Mouse (Mus musculus): ENCODE measurements around the gene Setdb1. TPM values are rescaled to one million over a fixed set of nuclear protein-coding genes. Genes with fewer than 3 reads are reported as not detected.

Setdb1 gene
- total and polyA plus RNA-seq, 3 experiments, result 33.7 to 49.5 (median 43.2) TPM

GRCm38 (mm10) chr3:95314486-95315093, 42.4 kb downstream of the Setdb1 start, which contains the start of gene Cers2:
Gene Cers2 (plus strand): TSS chr3:95314791.
- peaks cover 3 to 19% of the 10 kb centered on the region in 2 experiments for H3K36me3 ChIP-seq (replicated peaks in 1 of 2; ENCODE audit: control insufficient read depth in 1 of 2, insufficient read depth in 1 of 2, low read length in 1 of 2)
- peak within 1 kb of the TSS; percentile 85 for H3K27ac ChIP-seq (ENCODE audit: insufficient read depth, low read depth)

GRCm38 (mm10) chr3:95314075-95314474, 42.9 kb downstream of the Setdb1 start:
- Histone ChIP-seq H3K79me2 (replicated peaks; ENCODE audit: control insufficient read depth, extremely low read depth, insufficient read depth, poor library complexity, severe bottlenecking) (peaks cover 37% of the 10 kb centered on the region), H3K9ac (ENCODE audit: insufficient read depth, low read depth) (peak overlapping the region; percentile 97), H3K4me1 (ENCODE audit: control insufficient read depth in 1 of 2, insufficient read depth in 2 of 2) (peaks cover 21 to 45% of the 10 kb centered on the region in 2 experiments), H3K27me3 (replicated peaks) (no peaks in the 10 kb centered on the region), H3K36me3 (replicated peaks in 1 of 2; ENCODE audit: control insufficient read depth in 1 of 2, insufficient read depth in 1 of 2, low read length in 1 of 2) (peaks cover 3 to 16% of the 10 kb centered on the region in 2 experiments), H3K27ac (ENCODE audit: insufficient read depth, low read depth) (no peak overlapping the region), H3K9me3 (replicated peaks; ENCODE audit: low read length) (no peaks in the 10 kb centered on the region), H3K4me2 (ENCODE audit: insufficient read depth, low read depth, poor library complexity, severe bottlenecking) (peak overlapping the region; percentile 95), H3K4me3 (replicated peaks in 1 of 3; ENCODE audit: low read depth in 2 of 3, low read length in 2 of 3, poor library complexity in 1 of 3) (peak overlapping the region; percentile 79 to 85 (median 83))
- dilution Hi-C loops (cut with MboI; ENCODE audit: extremely low pct_ligation_motif_present, extremely low pct_unique_long_range_greater_than_20kb, low sequenced_read_pairs), result no loop called here
- TF ChIP-seq SIN3A (IDR thresholded peaks at IDR 0.05; ENCODE audit: low read length), result 0 out of 2 replicates have a peak, but pooled peaks have one; percentile 10
- no peak for TF ChIP-seq RAD21 (IDR thresholded peaks at IDR 0.05; ENCODE audit: low read depth, low read length)
- TF ChIP-seq NELFE (IDR thresholded peaks at IDR 0.05; ENCODE audit: low read depth, low read length), result no peak
- TF ChIP-seq ZNF384 (IDR thresholded peaks at IDR 0.05; ENCODE audit: low read depth, low read length), result no peak
- TF ChIP-seq BHLHE40 (IDR thresholded peaks at IDR 0.05; ENCODE audit: low read depth, low read length), result no peak
- TF ChIP-seq POLR2A (IDR thresholded peaks at IDR 0.05; ENCODE audit: low read depth, low read length), result peak; percentile 3; the same call in 1 of the 2 replicates
- no peak for DNase-seq (ENCODE audit: extremely low read depth)
- in situ Hi-C loops (cut with MboI; ENCODE audit: low pct_ligation_motif_present, low pct_unique_long_range_greater_than_20kb, low sequenced_read_pairs), result no loop called here

More at GRCm38 (mm10) chr3:95314486-95315093, 42.4 kb downstream of the Setdb1 start, which contains the start of gene Cers2:
- Histone ChIP-seq H3K4me2 (ENCODE audit: insufficient read depth, low read depth, poor library complexity, severe bottlenecking) (peak within 1 kb of the TSS; percentile 100), H3K9ac (ENCODE audit: insufficient read depth, low read depth) (peak within 1 kb of the TSS; percentile 97), H3K79me2 (replicated peaks; ENCODE audit: control insufficient read depth, extremely low read depth, insufficient read depth, poor library complexity, severe bottlenecking) (peaks cover 40% of the 10 kb centered on the region), H3K4me1 (ENCODE audit: control insufficient read depth in 1 of 2, insufficient read depth in 2 of 2) (peaks cover 24 to 49% of the 10 kb centered on the region in 2 experiments), H3K4me3 (replicated peaks in 1 of 3; ENCODE audit: low read depth in 2 of 3, low read length in 2 of 3, poor library complexity in 1 of 3) (peak within 1 kb of the TSS; percentile 79 to 85 (median 83)), H3K9me3 (replicated peaks; ENCODE audit: low read length) (no peaks in the 10 kb centered on the region), H3K27me3 (replicated peaks) (no peaks in the 10 kb centered on the region)
- dilution Hi-C loops (cut with MboI; ENCODE audit: extremely low pct_ligation_motif_present, extremely low pct_unique_long_range_greater_than_20kb, low sequenced_read_pairs) (no loop called here), in situ Hi-C loops (cut with MboI; ENCODE audit: low pct_ligation_motif_present, low pct_unique_long_range_greater_than_20kb, low sequenced_read_pairs) (loop anchor here (5.0 kb wide), 1 partner anchor 38 kb away; no protein-coding TSS in a partner anchor)
- TF ChIP-seq MAX (IDR thresholded peaks at IDR 0.05; ENCODE audit: low read length) (peak; percentile 74; the same call in 1 of the 2 replicates), UBTF (IDR thresholded peaks at IDR 0.05; ENCODE audit: low read depth, low read length) (no peak), BHLHE40 (IDR thresholded peaks at IDR 0.05; ENCODE audit: low read depth, low read length) (peak; percentile 95), RCOR1 (conservative IDR thresholded peaks at IDR 0.05; ENCODE audit: low read depth, low read length) (no peak), MAZ (IDR thresholded peaks at IDR 0.05; ENCODE audit: low read depth, low read length) (no peak), USF1 (IDR thresholded peaks at IDR 0.05; ENCODE audit: low read depth, low read length) (peak; percentile 19; the same call in 1 of the 2 replicates)
- DNase-seq (ENCODE audit: extremely low read depth), result no peak

DNA sequence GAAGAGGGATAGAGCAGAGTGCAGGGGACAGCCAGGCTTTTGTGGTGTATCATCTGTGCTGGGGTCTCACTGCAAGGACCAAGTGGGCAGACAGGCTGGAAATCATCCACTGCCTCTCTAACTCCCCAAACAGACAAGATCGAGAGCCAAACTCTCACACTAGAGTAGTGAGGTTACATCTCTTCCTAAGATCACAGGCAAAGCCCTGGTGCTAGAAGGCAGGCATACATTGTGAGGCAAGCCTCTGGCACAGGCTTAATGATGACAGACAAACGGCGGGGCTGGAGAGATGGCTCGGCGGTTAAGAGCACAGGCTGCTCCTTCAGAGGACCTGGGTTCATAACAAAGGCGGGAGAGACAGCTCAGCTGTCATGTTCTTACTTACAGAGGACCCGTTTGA, 43.5 kb downstream of the Setdb1 start:
- Histone ChIP-seq H3K27ac (ENCODE audit: insufficient read depth, low read depth) (peak overlapping the region; percentile 85), H3K9ac (ENCODE audit: insufficient read depth, low read depth) (peak overlapping the region; percentile 97), H3K4me3 (replicated peaks in 1 of 3; ENCODE audit: low read depth in 2 of 3, low read length in 2 of 3, poor library complexity in 1 of 3) (peak overlapping the region; percentile 25 to 85 (median 79)), H3K27me3 (replicated peaks) (no peaks in the 10 kb centered on the region), H3K36me3 (replicated peaks in 1 of 2; ENCODE audit: control insufficient read depth in 1 of 2, insufficient read depth in 1 of 2, low read length in 1 of 2) (peaks cover 0 to 10% of the 10 kb centered on the region in 2 experiments), H3K9me3 (replicated peaks; ENCODE audit: low read length) (no peaks in the 10 kb centered on the region), H3K4me1 (ENCODE audit: control insufficient read depth in 1 of 2, insufficient read depth in 2 of 2) (peaks cover 15 to 39% of the 10 kb centered on the region in 2 experiments), H3K79me2 (replicated peaks; ENCODE audit: control insufficient read depth, extremely low read depth, insufficient read depth, poor library complexity, severe bottlenecking) (peaks cover 31% of the 10 kb centered on the region), H3K4me2 (ENCODE audit: insufficient read depth, low read depth, poor library complexity, severe bottlenecking) (peak overlapping the region; percentile 95)
- TF ChIP-seq MYC (IDR thresholded peaks at IDR 0.05; ENCODE audit: low read depth, low read length) (no peak), TBP (conservative IDR thresholded peaks at IDR 0.05; ENCODE audit: low read depth, low read length) (0 out of 2 replicates have a peak, but pooled peaks have one; percentile 3), MAX (IDR thresholded peaks at IDR 0.05; ENCODE audit: low read length) (0 out of 2 replicates have a peak, but pooled peaks have one; percentile 38), ELF1 (IDR thresholded peaks at IDR 0.05; ENCODE audit: low read depth, low read length) (no peak), MXI1 (IDR thresholded peaks at IDR 0.05; ENCODE audit: low read depth, low read length) (peak; percentile 51; the same call in 1 of the 2 replicates), CHD2 (IDR thresholded peaks at IDR 0.05; ENCODE audit: low read length) (no peak)
- in situ Hi-C loops (cut with MboI; ENCODE audit: low pct_ligation_motif_present, low pct_unique_long_range_greater_than_20kb, low sequenced_read_pairs), result no loop called here
- dilution Hi-C loops (cut with MboI; ENCODE audit: extremely low pct_ligation_motif_present, extremely low pct_unique_long_range_greater_than_20kb, low sequenced_read_pairs), result no loop called here
- no peak for DNase-seq (ENCODE audit: extremely low read depth)
